Mouse (Mus musculus): Measurements from ENCODE around the gene Kdm8.

- no peak for TF ChIP-seq EP300 (IDR thresholded peaks at IDR 0.05; ENCODE audit: low read depth)
- TF ChIP-seq CTCF (IDR thresholded peaks at IDR 0.05; ENCODE audit: low read depth): no peak
Measured at GRCm38 (mm10) chr7:125500879-125501278, 56.4 kb downstream of the Kdm8 start.

Data from liver, embryonic 14.5 days (tissue).